Mouse (Mus musculus): Measurements from ENCODE around the gene Cxcl1. TPM values are rescaled to one million over a fixed set of nuclear protein-coding genes. Genes with fewer than 3 reads are reported as not detected.

Cxcl1 gene
- polyA plus RNA-seq, 1 experiment, result not detected

DNA sequence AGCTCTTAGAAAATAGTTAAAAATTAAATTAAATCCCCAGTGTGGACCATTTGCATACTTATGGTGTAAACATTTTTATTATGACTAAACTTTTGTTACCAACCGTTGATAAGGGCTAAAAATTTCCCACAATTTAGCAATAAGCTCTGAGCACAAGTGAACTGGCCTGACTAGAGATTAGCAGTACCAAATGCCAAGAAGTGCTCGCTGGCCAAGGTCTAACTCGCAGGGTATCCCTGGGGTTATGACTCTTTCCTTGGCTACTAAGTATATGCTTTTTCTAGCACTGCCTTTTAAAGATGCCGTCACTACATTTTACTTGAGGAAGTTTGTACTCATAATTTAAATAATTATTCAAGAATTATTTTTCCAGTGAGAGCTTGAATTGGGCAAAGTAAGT, 10.0 kb upstream of the Cxcl1 start:
- TF ChIP-seq GATA1 (IDR thresholded peaks at IDR 0.05; ENCODE audit: low read length), result no peak

DNA sequence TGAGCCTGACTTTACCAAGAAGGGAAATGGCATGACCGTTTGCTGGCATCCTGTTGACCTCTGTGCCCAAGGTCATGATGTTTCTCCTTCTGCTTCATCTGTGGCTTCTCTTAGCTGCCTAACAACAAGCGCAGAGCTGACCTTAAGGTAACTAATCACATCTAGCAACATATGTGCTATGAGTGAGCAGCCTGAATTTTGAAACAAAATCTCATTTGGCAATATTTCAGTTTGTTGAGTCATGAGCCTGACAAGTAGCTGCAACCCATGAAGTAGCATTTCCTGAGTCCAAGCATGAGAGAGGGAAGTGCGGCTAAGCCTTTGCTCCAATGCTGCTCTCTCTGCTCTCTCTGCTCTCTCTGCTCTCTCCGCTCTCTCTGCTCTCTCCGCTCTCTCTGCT, 9.4 kb upstream of the Cxcl1 start:
- TF ChIP-seq GATA1 (IDR thresholded peaks at IDR 0.05; ENCODE audit: low read length), result no peak

DNA sequence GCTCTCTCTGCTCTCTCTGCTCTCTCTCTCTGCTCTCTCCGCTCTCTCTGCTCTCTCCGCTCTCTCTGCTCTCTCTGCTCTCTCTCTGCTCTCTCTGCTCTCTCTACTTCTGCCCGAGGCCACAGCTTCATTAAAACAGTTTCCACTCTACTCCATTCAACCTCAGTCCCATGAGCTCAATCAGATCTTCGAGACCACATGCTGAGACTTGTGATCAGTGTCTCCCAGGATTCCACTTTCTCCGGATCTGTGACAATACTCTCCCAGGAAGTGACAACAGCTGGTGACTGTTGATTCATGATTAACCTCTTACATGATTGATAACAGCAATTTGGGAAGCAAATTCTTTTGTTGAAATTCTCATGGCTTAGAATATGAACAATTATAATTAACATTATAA, 8.9 kb upstream of the Cxcl1 start:
- no peak for TF ChIP-seq GATA1 (IDR thresholded peaks at IDR 0.05; ENCODE audit: low read length)

DNA sequence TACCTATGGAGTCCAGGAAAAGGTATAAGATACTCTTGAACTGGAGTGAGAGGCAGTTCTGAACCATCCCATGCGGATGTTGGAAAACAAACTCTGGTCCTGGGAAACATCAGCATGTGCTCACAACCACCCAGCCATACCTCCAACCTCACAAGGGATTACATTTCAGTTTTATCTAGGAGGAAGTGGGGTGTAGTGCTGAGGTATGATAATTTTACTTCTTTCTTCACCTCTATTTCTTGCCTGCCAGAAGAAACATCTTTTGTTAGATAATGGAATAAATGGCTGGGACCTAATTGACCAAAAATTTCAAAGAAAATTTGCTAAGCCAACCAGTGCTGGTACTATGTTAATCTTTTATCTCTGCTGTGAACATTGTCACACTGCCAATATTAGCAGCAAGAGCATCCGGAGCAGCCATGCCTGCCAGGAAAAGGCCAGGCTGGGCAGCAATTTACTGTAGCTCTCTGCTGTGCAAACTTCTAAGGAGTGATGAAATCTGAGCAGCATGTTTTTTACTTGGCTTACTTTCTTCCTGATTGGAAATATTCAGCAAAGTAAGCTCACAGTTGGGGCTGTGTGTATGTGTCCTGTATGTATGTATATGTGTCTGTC, 6.3 kb upstream of the Cxcl1 start:
- no peak for TF ChIP-seq GATA1 (IDR thresholded peaks at IDR 0.05; ENCODE audit: low read length)

DNA sequence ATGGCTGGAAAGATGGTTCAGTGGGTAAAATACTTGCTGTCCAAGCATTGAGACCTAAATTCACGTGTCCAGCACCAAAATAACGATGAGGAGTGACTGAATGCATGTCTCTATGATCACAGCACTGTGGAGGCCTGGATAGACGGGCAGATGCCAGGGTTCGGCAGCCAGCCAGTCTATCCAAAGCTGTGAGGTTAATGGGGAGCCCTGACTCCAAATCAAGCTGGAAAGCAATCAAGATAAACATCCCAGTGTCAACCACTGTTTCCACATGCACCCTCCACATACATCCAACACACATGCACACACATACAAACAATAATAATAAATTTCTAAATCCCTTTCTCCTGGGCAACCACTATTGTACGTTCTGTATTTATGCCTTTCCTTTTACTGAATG, 2.4 kb upstream of the Cxcl1 start:
- no peak for TF ChIP-seq GATA1 (IDR thresholded peaks at IDR 0.05; ENCODE audit: low read length)

DNA sequence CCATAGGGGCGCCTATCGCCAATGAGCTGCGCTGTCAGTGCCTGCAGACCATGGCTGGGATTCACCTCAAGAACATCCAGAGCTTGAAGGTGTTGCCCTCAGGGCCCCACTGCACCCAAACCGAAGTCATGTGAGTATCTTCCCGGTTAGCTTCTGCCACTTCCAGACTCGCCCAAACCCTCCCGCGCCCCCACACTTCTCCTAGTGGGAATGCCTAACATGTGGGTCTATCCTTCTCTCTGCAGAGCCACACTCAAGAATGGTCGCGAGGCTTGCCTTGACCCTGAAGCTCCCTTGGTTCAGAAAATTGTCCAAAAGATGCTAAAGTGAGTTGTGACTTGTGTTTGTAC, 398 bp downstream of the Cxcl1 start:
- no peak for TF ChIP-seq GATA1 (IDR thresholded peaks at IDR 0.05; ENCODE audit: low read length)

GRCm38 (mm10) chr5:90894231-90894630, 3.2 kb downstream of the Cxcl1 start:
- TF ChIP-seq GATA1 (IDR thresholded peaks at IDR 0.05; ENCODE audit: low read length), result no peak

GRCm38 (mm10) chr5:90897429-90897828, 6.4 kb downstream of the Cxcl1 start:
- TF ChIP-seq GATA1 (IDR thresholded peaks at IDR 0.05; ENCODE audit: low read length), result no peak

GRCm38 (mm10) chr5:90899308-90899707, 8.3 kb downstream of the Cxcl1 start:
- no peak for TF ChIP-seq GATA1 (IDR thresholded peaks at IDR 0.05; ENCODE audit: low read length)

- no peak for TF ChIP-seq GATA1 (IDR thresholded peaks at IDR 0.05; ENCODE audit: low read length)
Observed at GRCm38 (mm10) chr5:90900147-90900546, 9.1 kb downstream of the Cxcl1 start.

DNA sequence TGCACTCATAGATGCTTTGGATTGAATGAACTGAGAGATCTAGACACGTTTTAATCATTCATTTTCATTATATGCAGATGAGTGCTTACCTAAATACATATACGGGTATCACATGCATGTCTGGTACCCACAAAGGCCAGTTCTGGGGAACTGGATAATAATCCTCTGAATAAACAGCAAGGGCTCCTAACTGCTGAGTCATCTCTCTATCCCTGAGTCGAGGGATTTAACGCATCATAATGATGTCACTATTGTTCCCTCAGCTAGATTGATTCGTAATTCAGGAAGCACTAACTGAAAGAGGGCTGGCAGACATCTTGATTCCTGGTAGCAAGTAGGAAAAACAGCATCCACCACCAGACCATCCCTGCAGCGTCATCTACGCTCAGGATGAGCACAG, 9.6 kb downstream of the Cxcl1 start:
- TF ChIP-seq GATA1 (IDR thresholded peaks at IDR 0.05; ENCODE audit: low read length), result no peak

- no peak for TF ChIP-seq GATA1 (IDR thresholded peaks at IDR 0.05; ENCODE audit: low read length)
Observed at GRCm38 (mm10) chr5:90902380-90903260, 11.6 kb downstream of the Cxcl1 start.

DNA sequence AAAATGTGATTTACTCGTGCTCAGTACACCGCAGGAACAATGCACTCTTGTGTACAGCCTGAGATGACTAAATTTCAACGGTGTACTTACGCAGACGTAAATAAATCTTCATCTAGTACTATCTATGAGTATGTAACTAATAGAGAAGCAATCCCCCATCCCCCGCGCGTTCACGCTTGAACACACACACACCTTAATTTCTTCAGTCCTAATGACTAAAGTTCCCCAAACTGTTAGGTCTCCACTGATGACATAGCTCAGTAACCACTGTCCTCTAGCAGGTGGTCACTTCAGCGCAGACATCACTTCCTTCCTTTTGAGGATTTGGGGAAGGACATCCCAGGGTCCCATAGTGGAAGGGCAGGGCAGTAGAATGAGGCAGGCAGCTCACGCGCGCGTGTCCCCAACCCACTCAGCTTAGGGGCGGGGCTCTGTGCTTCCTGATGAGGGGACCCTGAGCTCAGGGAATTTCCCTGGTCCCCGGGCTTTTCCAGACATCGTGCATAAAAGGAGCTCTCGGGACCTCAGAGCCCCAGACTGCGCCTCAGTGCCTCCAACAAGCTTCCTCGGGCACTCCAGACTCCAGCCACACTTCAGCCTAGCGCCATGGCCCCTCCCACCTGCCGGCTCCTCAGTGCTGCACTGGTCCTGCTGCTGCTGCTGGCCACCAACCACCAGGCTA, 12.4 kb downstream of the Cxcl1 start, which contains the start of gene Cxcl2:
Cxcl2 (plus strand) TSS at position 533 of the 682 bp plus-strand sequence.
- TF ChIP-seq GATA1 (IDR thresholded peaks at IDR 0.05; ENCODE audit: low read length), result no peak

DNA sequence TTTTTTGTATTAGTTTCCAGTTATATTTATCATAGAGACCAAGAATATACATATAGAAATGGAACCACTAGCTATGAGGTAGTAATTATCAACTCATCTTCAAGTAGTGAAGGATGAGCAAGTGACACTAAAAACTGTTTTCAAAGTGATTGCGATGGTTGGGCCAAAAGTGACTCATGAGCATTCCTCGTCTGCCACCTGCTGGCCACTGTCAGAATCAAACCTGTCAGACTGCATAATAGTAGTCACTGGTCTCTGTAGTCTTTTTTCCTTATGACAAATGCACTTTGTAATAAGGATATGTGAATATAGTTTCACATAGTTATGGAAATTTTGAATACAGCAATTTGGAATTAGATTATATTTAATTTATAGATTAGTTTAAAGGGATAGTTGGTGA, 17.9 kb downstream of the Cxcl1 start:
- no peak for TF ChIP-seq GATA1 (IDR thresholded peaks at IDR 0.05; ENCODE audit: low read length)

DNA sequence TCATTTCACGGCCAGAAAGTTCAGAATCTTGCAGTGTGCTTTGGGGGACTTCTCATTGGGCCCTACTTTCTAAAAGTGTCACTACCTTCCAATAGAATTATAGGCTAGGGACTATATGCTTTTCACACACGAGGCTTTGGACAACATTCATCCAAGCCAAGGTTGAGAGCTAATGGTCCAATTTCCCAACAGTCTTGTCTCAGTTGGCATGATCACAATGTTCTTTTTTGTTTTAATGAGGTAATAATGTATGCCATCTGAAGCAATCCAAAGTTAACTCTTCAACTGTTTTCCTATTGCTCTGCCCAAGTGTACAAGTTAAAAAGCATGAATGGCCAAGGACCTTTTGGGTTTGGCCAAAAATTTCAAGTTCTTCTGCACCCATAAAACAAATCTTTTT, 28.5 kb downstream of the Cxcl1 start:
- no peak for TF ChIP-seq GATA1 (IDR thresholded peaks at IDR 0.05; ENCODE audit: low read length)

DNA sequence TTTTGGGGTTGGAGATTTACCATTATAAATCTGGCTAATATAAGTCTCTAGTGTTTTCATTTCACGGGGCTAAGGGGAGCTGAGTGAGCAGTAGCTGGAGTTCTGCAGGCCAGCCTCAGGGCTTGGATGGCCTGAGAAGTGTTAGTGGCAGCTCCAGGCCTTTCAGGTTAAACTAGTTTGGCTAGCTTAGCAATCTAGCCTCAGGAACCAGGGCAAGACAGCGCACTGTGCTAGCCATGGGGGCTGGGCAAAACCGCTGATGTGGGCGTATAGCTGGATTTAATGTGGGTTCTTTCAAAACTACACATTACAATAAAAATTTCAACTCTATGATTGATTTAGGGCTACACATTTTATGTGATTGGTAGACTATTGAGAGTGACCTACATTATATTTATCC, 31.9 kb downstream of the Cxcl1 start:
- no peak for TF ChIP-seq GATA1 (IDR thresholded peaks at IDR 0.05; ENCODE audit: low read length)

Measured in G1E-ER4 (cell line).